Mouse (Mus musculus) CH12.LX (cell line): ENCODE data around the gene Pi16.

Experiments
- CTCF ChIP-seq, 2 experiments: IDR thresholded peaks in 1 of 2; conservative IDR thresholded peaks in 1 of 2; 2 replicates each; pipeline ENCODE4 v1.5.1; 2011 to 2012; ENCODE audit warnings: low read depth in 2 of 2, low read length in 2 of 2, improper control_type of control experiment in 1 of 2, inconsistent platforms in 1 of 2, mild to moderate bottlenecking in 1 of 2, moderate library complexity in 1 of 2
- E2F4 ChIP-seq: IDR thresholded peaks from 2 replicates; pipeline ENCODE4 v1.6.1; 2011; ENCODE audit warnings: low read depth, low read length, improper control_type of control experiment; ENCODE audit not compliant: insufficient replicate concordance
- EP300 ChIP-seq: IDR thresholded peaks from 2 replicates; pipeline ENCODE4 v1.6.1; 2011; ENCODE audit warnings: low read length, improper control_type of control experiment
- MAX ChIP-seq: IDR thresholded peaks from 2 replicates; pipeline ENCODE4 v1.6.1; 2011; ENCODE audit warnings: low read length, improper control_type of control experiment
- MEF2A ChIP-seq: IDR thresholded peaks from 2 replicates; pipeline ENCODE4 v1.6.1; 2014; ENCODE audit warnings: low read depth, mild to moderate bottlenecking, inconsistent platforms, low read length, improper control_type of control experiment, borderline replicate concordance
- MXI1 ChIP-seq: IDR thresholded peaks from 2 replicates; pipeline ENCODE4 v1.6.1; 2011; ENCODE audit warnings: mild to moderate bottlenecking, low read depth, low read length, improper control_type of control experiment
- POLR2A ChIP-seq: IDR thresholded peaks from 2 replicates; pipeline ENCODE4 v1.6.1; 2011; ENCODE audit warnings: low read depth, mild to moderate bottlenecking, improper control_type of control experiment, low read length
- TCF12 ChIP-seq: IDR thresholded peaks from 2 replicates; pipeline ENCODE4 v1.6.1; 2014; ENCODE audit warnings: low read depth, mild to moderate bottlenecking, inconsistent platforms, low read length, improper control_type of control experiment
- USF2 ChIP-seq: conservative IDR thresholded peaks from 2 replicates; pipeline ENCODE4 v1.6.1; 2011; ENCODE audit warnings: low read depth, low read length, improper control_type of control experiment

- TF ChIP-seq CTCF (conservative IDR thresholded peaks at IDR 0.05 in 1 of 2, IDR thresholded peaks at IDR 0.05 in 1 of 2; ENCODE audit: low read depth in 2 of 2, low read length in 2 of 2): peak; percentile 9 to 36; a peak in 2 of 4 replicates
- no peak for TF ChIP-seq MAX
- no peak for TF ChIP-seq USF2
- TF ChIP-seq E2F4: no peak
- TF ChIP-seq MEF2A: no peak
- TF ChIP-seq EP300: no peak
- no peak for TF ChIP-seq POLR2A
- no peak for TF ChIP-seq MXI1
- no peak for TF ChIP-seq TCF12
Observed at GRCm38 (mm10) chr17:29303087-29303486, 14.4 kb upstream of the Pi16 start.
